Mouse (Mus musculus) kidney, embryonic 16.5 days (tissue): ENCODE results near the gene Itpk1. TPM values are rescaled to one million over a fixed set of nuclear protein-coding genes. Genes with fewer than 3 reads are reported as not detected.

Experiments
- ATAC-seq: fragments of 200-750 bp; cut with Nextera tagmentation; 2 replicates; pipeline ENCODE4 v1.8.0; 2017; ENCODE audit warnings: moderate TSS enrichment; ENCODE audit not compliant: low FRiP score, low TSS enrichment
- H3K27ac ChIP-seq: fragments of 300-500 bp; sonication (generic); 2 replicates; pipeline ENCODE4 v1.5.1; 2014; ENCODE audit warnings: low read length
- H3K27me3 ChIP-seq: fragments of 300-500 bp; sonication (generic); 2 replicates; pipeline ENCODE4 v1.6.1; 2014; ENCODE audit warnings: low read length, control low read depth, mixed read lengths; ENCODE audit not compliant: insufficient read depth
- H3K36me3 ChIP-seq: fragments of 300-500 bp; sonication (generic); 2 replicates; pipeline ENCODE4 v1.6.1; 2014; ENCODE audit warnings: low read length, control low read depth, mixed read lengths; ENCODE audit not compliant: insufficient read depth
- H3K4me1 ChIP-seq: fragments of 300-500 bp; sonication (generic); 2 replicates; pipeline ENCODE4 v1.6.1; 2014; ENCODE audit warnings: low read length, control low read depth, mixed read lengths; ENCODE audit not compliant: insufficient read depth
- H3K4me2 ChIP-seq: fragments of 300-500 bp; sonication (generic); replicated peaks from 2 replicates; pipeline ENCODE4 v1.6.1; 2014; ENCODE audit warnings: low read depth, low read length
- H3K4me3 ChIP-seq: fragments of 300-500 bp; sonication (generic); 2 replicates; pipeline ENCODE4 v1.5.1; 2014; ENCODE audit warnings: mild to moderate bottlenecking, low read length
- H3K9ac ChIP-seq: fragments of 300-500 bp; sonication (generic); replicated peaks from 2 replicates; pipeline ENCODE4 v1.6.1; 2014; ENCODE audit warnings: low read length
- H3K9me3 ChIP-seq: fragments of 300-500 bp; sonication (generic); 2 replicates; pipeline ENCODE4 v1.6.1; 2016; ENCODE audit warnings: low read length, control low read depth
- WGBS: fragments of 180-500 bp; shearing (Covaris S2); extraction: QIAGEN DNeasy Blood & Tissue Kit; methylation state at CpG from one replicate; pipeline ENCODE4 v1.1.7; 2014; 5-methylcytosine and 5-hydroxymethylcytosine counted together
- polyA plus RNA-seq: library from polyadenylated mRNA; unstranded; fragments of >200 nt; fragmentation: Nextera tagmentation; extraction: Ambion mirVana; gene quantifications from 2 replicates; pipeline ENCODE4 v1.2.1, GENCODE M21; 2015

The Itpk1 gene
- polyA plus RNA-seq, 1 experiment from 2014 or later, result 23.9 TPM

GRCm38 (mm10) chr12:102581579-102582196 is 123.0 kb downstream of the Itpk1 start:
- Histone ChIP-seq H3K9me3 (no peaks in the 10 kb centered on the region), H3K9ac (no peak overlapping the region), H3K27ac (no peak overlapping the region), H3K27me3 (no peaks in the 10 kb centered on the region), H3K4me1 (no peaks in the 10 kb centered on the region), H3K36me3 (peaks cover 19% of the 10 kb centered on the region; the same call in 1 of the 2 replicates), H3K4me3 (no peak overlapping the region), H3K4me2 (no peak overlapping the region)
- WGBS, result 71% methylated on average over 5 of the region's 5 CpGs
- no peak for ATAC-seq

- Histone ChIP-seq H3K9me3 (no peaks in the 10 kb centered on the region), H3K4me3 (no peak overlapping the region), H3K36me3 (peaks cover 9% of the 10 kb centered on the region; the same call in 1 of the 2 replicates), H3K27me3 (no peaks in the 10 kb centered on the region), H3K27ac (no peak overlapping the region), H3K4me1 (no peaks in the 10 kb centered on the region), H3K4me2 (no peak overlapping the region), H3K9ac (no peak overlapping the region)
- WGBS, result 49% methylated on average over 6 of the region's 6 CpGs
- peak; percentile 66 for ATAC-seq
These were observed 125.7 kb downstream of the Itpk1 start for GRCm38 (mm10) chr12:102579041-102579440.

GRCm38 (mm10) chr12:102576659-102577398 is 127.9 kb downstream of the Itpk1 start:
- H3K27ac ChIP-seq, result no peak overlapping the region
- no peaks in the 10 kb centered on the region for H3K27me3 ChIP-seq
- no peaks in the 10 kb centered on the region for H3K4me1 ChIP-seq
- no peaks in the 10 kb centered on the region for H3K9me3 ChIP-seq
- no peak for ATAC-seq
- H3K36me3 ChIP-seq, result peaks cover 19% of the 10 kb centered on the region; the same call in 1 of the 2 replicates
- no peak overlapping the region for H3K9ac ChIP-seq
- no peak overlapping the region for H3K4me2 ChIP-seq
- no peak overlapping the region for H3K4me3 ChIP-seq
- 66% methylated on average over 10 of the region's 10 CpGs for WGBS

GRCm38 (mm10) chr12:102575541-102576329 is 129.0 kb downstream of the Itpk1 start:
- WGBS, result 69% methylated on average over 5 of the region's 5 CpGs
- H3K27me3 ChIP-seq, result no peaks in the 10 kb centered on the region
- no peaks in the 10 kb centered on the region for H3K4me1 ChIP-seq
- H3K9ac ChIP-seq, result no peak overlapping the region
- H3K9me3 ChIP-seq, result no peaks in the 10 kb centered on the region
- H3K27ac ChIP-seq, result no peak overlapping the region
- ATAC-seq, result no peak
- H3K4me2 ChIP-seq, result no peak overlapping the region
- H3K4me3 ChIP-seq, result no peak overlapping the region
- peaks cover 19% of the 10 kb centered on the region; the same call in 1 of the 2 replicates for H3K36me3 ChIP-seq

GRCm38 (mm10) chr12:102573036-102573435 is 131.7 kb downstream of the Itpk1 start:
- H3K4me3 ChIP-seq, result no peak overlapping the region
- no peak overlapping the region for H3K4me2 ChIP-seq
- H3K4me1 ChIP-seq, result no peaks in the 10 kb centered on the region
- ATAC-seq, result no peak
- peaks cover 21% of the 10 kb centered on the region; the same call in 1 of the 2 replicates for H3K36me3 ChIP-seq
- H3K27ac ChIP-seq, result no peak overlapping the region
- 82% methylated on average over 7 of the region's 7 CpGs for WGBS
- H3K27me3 ChIP-seq, result no peaks in the 10 kb centered on the region
- no peak overlapping the region for H3K9ac ChIP-seq
- H3K9me3 ChIP-seq, result no peaks in the 10 kb centered on the region

GRCm38 (mm10) chr12:102571666-102572065 is 133.1 kb downstream of the Itpk1 start:
- Histone ChIP-seq H3K9me3 (no peaks in the 10 kb centered on the region), H3K27me3 (no peaks in the 10 kb centered on the region), H3K4me1 (no peaks in the 10 kb centered on the region), H3K9ac (no peak overlapping the region), H3K4me2 (no peak overlapping the region), H3K27ac (no peak overlapping the region), H3K36me3 (peaks cover 16% of the 10 kb centered on the region; the same call in 1 of the 2 replicates), H3K4me3 (no peak overlapping the region)
- ATAC-seq, result no peak
- 84% methylated on average over 9 of the region's 9 CpGs for WGBS

- Histone ChIP-seq H3K9me3 (no peaks in the 10 kb centered on the region), H3K27me3 (no peaks in the 10 kb centered on the region), H3K9ac (no peak overlapping the region), H3K36me3 (peaks cover 16% of the 10 kb centered on the region; the same call in 1 of the 2 replicates), H3K4me3 (no peak overlapping the region), H3K4me2 (no peak overlapping the region), H3K27ac (no peak overlapping the region), H3K4me1 (no peaks in the 10 kb centered on the region)
- 64% methylated on average over 5 of the region's 5 CpGs for WGBS
- no peak for ATAC-seq
These were observed 134.0 kb downstream of the Itpk1 start for GRCm38 (mm10) chr12:102570734-102571133.

GRCm38 (mm10) chr12:102570111-102570510 is 134.6 kb downstream of the Itpk1 start:
- Histone ChIP-seq H3K36me3 (peaks cover 16% of the 10 kb centered on the region; the same call in 1 of the 2 replicates), H3K4me3 (no peak overlapping the region), H3K9me3 (no peaks in the 10 kb centered on the region), H3K27ac (no peak overlapping the region), H3K4me2 (no peak overlapping the region), H3K4me1 (no peaks in the 10 kb centered on the region), H3K27me3 (no peaks in the 10 kb centered on the region), H3K9ac (no peak overlapping the region)
- no peak for ATAC-seq
- 81% methylated on average over 13 of the region's 13 CpGs for WGBS

GRCm38 (mm10) chr12:102568219-102568618 is 136.5 kb downstream of the Itpk1 start:
- H3K4me1 ChIP-seq, result no peaks in the 10 kb centered on the region

More at GRCm38 (mm10) chr12:102568219-102568618, 136.5 kb downstream of the Itpk1 start:
- Histone ChIP-seq H3K9ac (no peak overlapping the region), H3K4me2 (no peak overlapping the region), H3K36me3 (peaks cover 8% of the 10 kb centered on the region; the same call in 1 of the 2 replicates), H3K9me3 (no peaks in the 10 kb centered on the region), H3K27ac (no peak overlapping the region), H3K4me3 (no peak overlapping the region), H3K27me3 (no peaks in the 10 kb centered on the region)
- ATAC-seq, result peak; percentile 64; the same call in 1 of the 2 replicates
- WGBS, result 61% methylated on average over 7 of the region's 7 CpGs
